Comparison of ENCODE assay signal across 11 mouse cellular contexts in genomic region chr12:33245455-33245854, GRCm38 (mm10).
A peak's percentile ranks its signal among the peaks of the same experiment; 100 is the strongest.
DNase-seq lines count a peak whose midpoint lies in the region; ATAC-seq and TF ChIP-seq lines count a peak whose summit lies in the region.
"Had no signal": no experiment of that assay in that cellular context is flagged by ENCODE, and none has a peak within 500 bp of the region (broad histone marks: within the 10 kb centered on the region; RNA-seq: fewer than 3 reads in every experiment).

No protein-coding gene starts in this region.

- H3K4me2 ChIP-seq in heart, embryonic 12.5 days: no peak overlapping the region
- H3K4me2 ChIP-seq in midbrain, embryonic 13.5 days (replicated peaks): no peak overlapping the region

- H3K4me3 ChIP-seq in heart, embryonic 10.5 days: no peak overlapping the region
- no peak overlapping the region for H3K4me3 ChIP-seq in heart, embryonic 12.5 days
- no peak overlapping the region for H3K4me3 ChIP-seq in layer of hippocampus, adult 2 months
- no peak overlapping the region for H3K4me3 ChIP-seq in gastrocnemius, adult 2 months
- no peak overlapping the region for H3K4me3 ChIP-seq in midbrain, embryonic 13.5 days (replicated peaks)

- H3K9me3 ChIP-seq in heart, embryonic 10.5 days: no peaks in the 10 kb centered on the region
- H3K9me3 ChIP-seq in heart, embryonic 12.5 days (replicated peaks): peaks cover 1% of the 10 kb centered on the region; the same call in 1 of the 2 replicates
- no peaks in the 10 kb centered on the region for H3K9me3 ChIP-seq in midbrain, embryonic 13.5 days

- no peak overlapping the region for H3K9ac ChIP-seq in heart, embryonic 12.5 days
- H3K9ac ChIP-seq in midbrain, embryonic 13.5 days (replicated peaks): no peak overlapping the region

- peak overlapping the region; percentile 75 for H3K27ac ChIP-seq in heart, embryonic 10.5 days
- H3K27ac ChIP-seq in heart, embryonic 12.5 days (ENCODE audit: poor library complexity, severe bottlenecking): no peak overlapping the region
- no peak overlapping the region for H3K27ac ChIP-seq in layer of hippocampus, adult 2 months
- no peak overlapping the region; the same call in 1 of the 2 replicates for H3K27ac ChIP-seq in gastrocnemius, adult 2 months
- no peak overlapping the region for H3K27ac ChIP-seq in midbrain, embryonic 13.5 days

- WGBS in heart, embryonic 10.5 days: 85% methylated on average over 4 of the region's 4 CpGs
- WGBS in heart, embryonic 12.5 days: 70% methylated on average over 4 of the region's 4 CpGs
- 87% methylated on average over 4 of the region's 4 CpGs for WGBS in midbrain, embryonic 13.5 days

- H3K4me1 ChIP-seq in heart, embryonic 10.5 days: peaks cover 44% of the 10 kb centered on the region
- H3K4me1 ChIP-seq in heart, embryonic 12.5 days (replicated peaks): peaks cover 45% of the 10 kb centered on the region
- H3K4me1 ChIP-seq in midbrain, embryonic 13.5 days (replicated peaks): peaks cover 51% of the 10 kb centered on the region

- DNase-seq in heart, embryonic 10.5 days (ENCODE audit: low spot score): no peak
- peak; percentile 82 for DNase-seq in 3T3-L1 (ENCODE audit: low read depth, low spot score)
- DNase-seq in cerebellum, adult 18-20 months: peak; percentile 38 to 51
- DNase-seq in kidney, postnatal 14 days: peak; percentile 70
- no peak for DNase-seq in layer of hippocampus, adult 2 months (ENCODE audit: low spot score in 2 of 2)
- DNase-seq in gastrocnemius, adult 2 months: no peak
- DNase-seq: embryo, embryonic 11 days; layer of hippocampus, postnatal 36 days; spleen, adult 18-20 months had no signal

- H3K27me3 ChIP-seq in heart, embryonic 10.5 days (ENCODE audit: insufficient read depth, poor library complexity, severe bottlenecking): no peaks in the 10 kb centered on the region
- no peaks in the 10 kb centered on the region for H3K27me3 ChIP-seq in heart, embryonic 12.5 days (replicated peaks)
- H3K27me3 ChIP-seq in midbrain, embryonic 13.5 days: no peaks in the 10 kb centered on the region

- no peak for TF ChIP-seq CTCF in layer of hippocampus, adult 2 months (conservative IDR thresholded peaks at IDR 0.05)
- TF ChIP-seq CTCF in gastrocnemius, adult 2 months (IDR thresholded peaks at IDR 0.05): no peak

- intact Hi-C loops in gastrocnemius, adult 2 months (cut with DNase I): loop anchor here (5.0 kb wide), 1 partner anchor 98 kb away; the partner anchor contains the start of gene Atxn7l1

- no peak for ATAC-seq in heart, embryonic 12.5 days (ENCODE audit: insufficient number of reproducible peaks, low FRiP score)
- ATAC-seq in midbrain, embryonic 13.5 days: no peak

- peaks cover 10% of the 10 kb centered on the region for H3K36me3 ChIP-seq in heart, embryonic 10.5 days
- peaks cover 8% of the 10 kb centered on the region for H3K36me3 ChIP-seq in heart, embryonic 12.5 days
- H3K36me3 ChIP-seq in midbrain, embryonic 13.5 days: peaks cover 8% of the 10 kb centered on the region

Comparison
In these comparisons a context has a peak if more than half of its experiments do, and no peak if none do; other contexts are left out.
1. DNase-seq: peak in 3T3-L1 (single experiment), cerebellum, adult 18-20 months (2 of 2) and kidney, postnatal 14 days (single experiment); none in heart, embryonic 10.5 days (single experiment), layer of hippocampus, adult 2 months (0 of 2) and gastrocnemius, adult 2 months (single experiment).